Mouse (Mus musculus): ENCODE results near the gene Ppil1. TPM values are rescaled to one million over a fixed set of nuclear protein-coding genes. Genes with fewer than 3 reads are reported as not detected.
"Not testable (repeated sequence)": the region's sequence is repeated elsewhere in the genome, so short reads cannot be mapped to it uniquely, and the experiment has no call there.

Gene Ppil1
- polyA plus RNA-seq, 1 experiment from 2014 or later: 126 TPM

DNA sequence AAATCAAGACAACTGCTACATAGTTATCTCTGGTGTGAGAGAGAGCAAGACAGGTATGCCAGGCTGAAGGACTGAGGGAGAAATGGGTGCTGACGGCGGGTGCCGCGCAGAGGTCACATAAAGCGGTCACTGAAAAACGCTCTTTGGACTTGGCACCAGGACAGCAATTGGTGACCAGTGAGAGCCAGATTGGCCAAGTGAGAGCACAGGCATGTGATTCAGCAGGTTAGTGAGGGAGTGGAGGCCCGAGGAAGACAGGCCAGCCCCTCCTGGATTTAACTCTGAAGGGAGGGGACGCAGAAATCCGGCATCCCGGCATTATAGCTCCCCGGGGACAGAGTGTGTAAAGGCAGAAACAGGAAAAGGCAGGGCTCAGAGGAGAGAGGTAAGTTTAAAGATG is 9.9 kb upstream of the Ppil1 start:
- Histone ChIP-seq H3K27me3 (replicated peaks) (no peaks in the 10 kb centered on the region), H3K4me1 (peaks cover 38% of the 10 kb centered on the region), H3K36me3 (peaks cover 13% of the 10 kb centered on the region), H3K9ac (no peak overlapping the region), H3K27ac (0 out of 2 replicates have a peak overlapping the region, but pooled peaks have one; percentile 17), H3K4me2 (no peak overlapping the region), H3K4me3 (no peak overlapping the region), H3K9me3 (replicated peaks) (no peaks in the 10 kb centered on the region)
- no peak for ATAC-seq
- 77% methylated on average over 11 of the region's 11 CpGs for WGBS (ENCODE audit: insufficient replicate concordance)

DNA sequence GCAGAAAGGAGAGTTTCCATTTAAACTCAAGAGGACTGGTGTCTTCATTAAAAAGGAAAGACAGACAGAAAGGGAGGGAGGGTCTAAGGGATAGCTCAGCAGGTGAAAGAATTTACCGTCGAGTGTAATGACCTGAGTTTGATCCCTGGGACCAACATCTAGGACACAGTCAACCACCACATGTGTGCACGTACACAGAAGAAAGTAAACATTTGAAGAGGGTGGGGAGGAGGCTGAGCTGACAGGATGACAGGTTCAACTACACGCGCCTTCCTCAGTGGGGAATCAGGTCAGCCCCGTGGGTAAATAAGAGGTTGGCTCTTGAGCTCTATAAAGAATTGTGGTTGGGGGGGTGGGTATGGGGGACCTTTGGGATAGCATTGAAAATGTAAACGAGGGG is 9.2 kb upstream of the Ppil1 start:
- Histone ChIP-seq H3K27ac (no peak overlapping the region), H3K9ac (no peak overlapping the region)

DNA sequence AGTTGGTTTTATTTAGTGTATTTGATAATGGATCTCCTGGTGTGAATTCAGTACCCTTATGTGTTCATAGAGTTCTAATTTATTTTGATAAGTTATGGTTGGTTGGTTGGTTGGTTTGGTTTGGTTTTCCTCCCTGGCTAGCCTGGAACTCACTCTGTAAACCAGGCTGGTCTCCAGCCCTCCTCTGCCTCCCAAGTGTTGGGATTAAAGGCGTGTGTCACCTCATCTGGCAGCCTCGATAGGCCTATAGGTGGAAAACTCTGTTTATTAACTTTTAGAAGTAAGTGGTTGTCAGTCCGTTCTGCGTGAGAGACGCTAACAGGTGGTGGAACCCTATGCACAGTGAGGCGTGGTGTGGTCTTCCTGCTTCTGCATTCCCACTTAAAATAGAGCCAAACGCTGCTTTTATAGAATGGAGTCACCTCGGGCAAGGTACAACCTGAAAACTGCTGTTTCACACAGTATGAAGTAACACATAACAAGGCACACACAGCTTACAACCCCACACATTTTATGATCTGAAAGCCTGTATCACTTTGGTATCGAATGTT is 6.2 kb upstream of the Ppil1 start:
- peak overlapping the region; percentile 95 for H3K9ac ChIP-seq
- peak overlapping the region; percentile 85 for H3K4me3 ChIP-seq
- peak overlapping the region; percentile 84 for H3K4me2 ChIP-seq
- ATAC-seq: no peak
- WGBS (ENCODE audit: insufficient replicate concordance): 82% methylated on average over 9 of the region's 9 CpGs
- peak overlapping the region; percentile 97 for H3K27ac ChIP-seq
- H3K27me3 ChIP-seq (replicated peaks): no peaks in the 10 kb centered on the region
- no peaks in the 10 kb centered on the region for H3K9me3 ChIP-seq (replicated peaks)
- no peaks in the 10 kb centered on the region for H3K36me3 ChIP-seq
- H3K4me1 ChIP-seq: peaks cover 44% of the 10 kb centered on the region

More for the DNA sequence above, 9.2 kb upstream of the Ppil1 start:
- H3K36me3 ChIP-seq: peaks cover 6% of the 10 kb centered on the region; the same call in 1 of the 2 replicates
- no peaks in the 10 kb centered on the region for H3K9me3 ChIP-seq (replicated peaks)
- no peak overlapping the region for H3K4me3 ChIP-seq
- no peaks in the 10 kb centered on the region for H3K27me3 ChIP-seq (replicated peaks)
- H3K4me2 ChIP-seq: no peak overlapping the region
- H3K4me1 ChIP-seq: peaks cover 39% of the 10 kb centered on the region
- 67% methylated on average over 7 of the region's 7 CpGs for WGBS (ENCODE audit: insufficient replicate concordance)
- ATAC-seq: no peak

DNA sequence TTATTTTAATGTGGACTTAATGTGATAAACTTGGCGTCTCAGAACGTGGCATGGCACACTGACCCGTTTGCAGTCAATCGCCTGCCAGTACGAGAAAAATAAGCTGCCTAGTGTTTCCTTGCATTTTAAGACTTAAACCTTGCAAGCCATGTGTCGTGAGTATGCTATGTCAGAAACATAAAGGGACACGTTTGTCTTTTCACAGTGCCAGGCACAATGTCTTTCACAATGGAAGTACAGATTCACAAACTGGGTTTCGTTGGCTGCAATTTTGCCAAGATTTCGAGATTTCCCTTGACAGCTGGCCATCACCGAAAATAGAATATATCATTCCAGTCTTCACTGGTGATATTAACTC is 5.3 kb upstream of the Ppil1 start:
- Histone ChIP-seq H3K4me3 (peak overlapping the region; percentile 85), H3K4me2 (peak overlapping the region; percentile 84), H3K9me3 (replicated peaks) (no peaks in the 10 kb centered on the region), H3K4me1 (peaks cover 50% of the 10 kb centered on the region), H3K9ac (peak overlapping the region; percentile 95), H3K27ac (peak overlapping the region; percentile 97), H3K27me3 (replicated peaks) (no peaks in the 10 kb centered on the region), H3K36me3 (no peaks in the 10 kb centered on the region)
- ATAC-seq: no peak
- 13% methylated on average over 10 of the region's 10 CpGs for WGBS (ENCODE audit: insufficient replicate concordance)

DNA sequence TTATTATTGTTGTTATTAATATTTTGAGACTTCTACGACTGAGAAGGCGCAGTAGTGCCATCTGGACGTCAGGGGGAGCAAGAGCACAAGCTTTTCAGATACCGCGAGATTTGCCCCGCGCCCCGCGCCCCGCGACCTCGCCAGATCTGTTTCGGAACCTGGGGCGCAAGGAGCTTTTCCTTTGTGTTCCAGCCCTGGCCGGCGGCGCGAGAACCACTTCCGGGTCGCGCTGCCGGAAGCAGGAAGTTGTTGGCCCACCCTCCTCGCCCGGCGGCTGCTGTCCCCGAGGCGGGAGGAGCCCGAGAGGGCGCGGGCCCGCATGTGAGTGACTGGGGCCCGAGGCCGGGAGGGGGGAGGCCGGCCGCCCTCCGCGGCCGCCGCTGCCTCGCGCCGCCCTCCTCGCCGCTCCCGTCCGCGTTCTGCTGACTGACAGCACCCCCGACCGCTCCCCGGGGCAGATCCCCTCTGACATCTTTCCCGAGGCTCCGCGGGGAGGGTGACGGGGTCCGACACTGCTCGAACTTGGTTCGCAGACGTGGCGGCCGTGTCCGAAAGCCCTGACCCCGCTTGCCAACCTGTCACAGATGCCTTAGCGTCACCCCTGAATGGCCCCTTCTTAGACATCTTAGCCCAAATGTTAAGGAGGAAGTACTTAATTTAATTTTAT is 4.8 kb upstream of the Ppil1 start, which contains the start of gene BC004004:
Gene BC004004 (plus strand): TSS at position 107 of the 667 bp plus-strand sequence.
- Histone ChIP-seq H3K27me3 (replicated peaks) (no peaks in the 10 kb centered on the region), H3K27ac (peak within 1 kb of the TSS; percentile 97), H3K36me3 (no peaks in the 10 kb centered on the region), H3K4me3 (peak within 1 kb of the TSS; percentile 85), H3K9ac (peak within 1 kb of the TSS; percentile 95), H3K4me1 (peaks cover 47% of the 10 kb centered on the region), H3K4me2 (peak within 1 kb of the TSS; percentile 84), H3K9me3 (replicated peaks) (no peaks in the 10 kb centered on the region)
- under 1% methylated on average over 63 of the region's 63 CpGs for WGBS (ENCODE audit: insufficient replicate concordance)
- peak; percentile 91 for ATAC-seq

DNA sequence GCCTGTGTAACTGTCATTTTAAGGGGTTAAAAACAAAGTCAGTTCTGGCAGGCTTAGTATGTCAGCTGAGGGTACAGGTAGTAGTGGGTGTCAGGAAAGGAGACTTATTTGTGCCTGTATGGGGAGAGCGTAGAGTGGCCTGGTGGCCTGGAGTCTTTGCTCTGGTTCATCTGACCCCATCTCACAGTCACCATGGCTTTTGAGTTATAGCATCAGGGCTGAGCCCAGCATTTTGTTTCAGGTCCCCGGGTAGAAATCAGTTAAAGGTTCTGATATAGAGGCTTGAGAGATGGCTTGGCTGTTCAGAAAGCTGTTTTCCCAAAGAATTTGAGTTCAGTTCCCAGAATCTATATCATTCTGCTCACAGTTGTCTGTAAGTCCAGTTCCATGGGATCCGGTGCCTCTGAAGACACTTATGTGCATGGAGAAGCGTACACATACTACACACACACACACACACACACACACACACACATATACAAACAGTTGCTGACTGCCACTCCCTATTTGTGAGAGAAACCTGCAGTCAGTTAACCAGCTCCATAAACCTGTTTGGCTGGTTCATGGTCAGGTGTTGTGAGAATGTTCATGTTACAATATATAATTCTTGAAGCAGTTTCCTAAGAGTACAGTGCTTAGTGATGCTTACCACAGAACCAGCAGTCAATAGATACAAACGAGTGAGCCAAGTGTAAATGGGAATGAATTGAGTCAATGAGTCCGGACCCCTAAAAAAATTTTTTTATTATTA is 4.1 kb upstream of the Ppil1 start:
- Histone ChIP-seq H3K9me3 (replicated peaks) (no peaks in the 10 kb centered on the region), H3K36me3 (no peaks in the 10 kb centered on the region), H3K27me3 (replicated peaks) (no peaks in the 10 kb centered on the region), H3K9ac (peak overlapping the region; percentile 95), H3K4me3 (peak overlapping the region; percentile 85), H3K4me1 (peaks cover 48% of the 10 kb centered on the region), H3K4me2 (peak overlapping the region; percentile 84), H3K27ac (peak overlapping the region; percentile 97)
- peak; percentile 13; the same call in 1 of the 2 replicates for ATAC-seq
- 63% methylated on average over 6 of the region's 6 CpGs for WGBS (ENCODE audit: insufficient replicate concordance)

DNA sequence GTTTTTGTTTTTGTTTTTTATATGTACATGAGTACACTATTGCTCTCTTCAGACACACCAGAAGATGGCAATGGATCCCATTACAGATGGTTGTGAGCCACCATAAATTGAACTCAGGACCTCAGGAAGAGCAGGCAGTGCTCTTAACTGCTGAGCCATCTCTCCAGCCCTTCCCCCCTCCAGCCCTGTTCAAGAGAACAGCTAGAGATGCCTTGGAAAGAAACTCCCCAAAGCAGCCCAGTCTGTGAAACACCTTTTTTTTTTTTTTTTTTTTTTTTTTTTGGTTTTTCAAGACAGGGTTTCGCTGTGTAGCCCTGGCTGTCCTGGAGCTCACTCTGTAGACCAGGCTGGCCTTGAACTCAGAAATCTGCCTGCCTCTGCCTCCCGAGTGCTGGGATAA is 3.1 kb upstream of the Ppil1 start:
- H3K4me1 ChIP-seq: peaks cover 59% of the 10 kb centered on the region
- H3K4me2 ChIP-seq; H3K27ac ChIP-seq; ATAC-seq; H3K4me3 ChIP-seq; H3K27me3 ChIP-seq (replicated peaks); H3K9ac ChIP-seq; H3K9me3 ChIP-seq (replicated peaks); H3K36me3 ChIP-seq: not testable (repeated sequence)
- 89% methylated on average over 2 of the region's 2 CpGs for WGBS (ENCODE audit: insufficient replicate concordance)

DNA sequence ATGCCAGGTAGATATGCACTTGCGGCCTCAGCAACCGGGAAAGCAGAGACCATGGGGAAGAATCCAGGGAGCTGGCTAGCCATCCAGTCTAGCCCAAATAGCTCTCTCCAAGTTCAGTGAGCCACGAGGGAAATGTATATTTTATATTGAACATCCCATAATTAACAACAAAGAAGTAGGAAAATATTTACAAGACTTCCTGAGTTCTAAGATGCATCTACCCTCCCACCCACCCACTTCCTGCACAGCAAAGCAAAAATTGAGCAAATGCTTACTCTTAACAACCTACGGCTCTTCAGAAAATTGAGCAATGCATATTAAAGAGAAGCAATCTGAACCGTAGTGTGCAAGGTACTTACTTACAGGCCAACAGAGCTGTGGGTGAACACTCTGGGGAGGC is 774 bp upstream of the Ppil1 start:
- WGBS (ENCODE audit: insufficient replicate concordance): 67% methylated on average over 5 of the region's 5 CpGs
- no peaks in the 10 kb centered on the region for H3K9me3 ChIP-seq (replicated peaks)
- peaks cover 22% of the 10 kb centered on the region for H3K36me3 ChIP-seq
- peak overlapping the region; percentile 88 for H3K4me3 ChIP-seq
- H3K9ac ChIP-seq: peak overlapping the region; percentile 88
- H3K4me2 ChIP-seq: peak overlapping the region; percentile 80
- H3K27ac ChIP-seq: peak overlapping the region; percentile 96
- ATAC-seq: no peak
- H3K27me3 ChIP-seq (replicated peaks): no peaks in the 10 kb centered on the region
- H3K4me1 ChIP-seq: peaks cover 67% of the 10 kb centered on the region

DNA sequence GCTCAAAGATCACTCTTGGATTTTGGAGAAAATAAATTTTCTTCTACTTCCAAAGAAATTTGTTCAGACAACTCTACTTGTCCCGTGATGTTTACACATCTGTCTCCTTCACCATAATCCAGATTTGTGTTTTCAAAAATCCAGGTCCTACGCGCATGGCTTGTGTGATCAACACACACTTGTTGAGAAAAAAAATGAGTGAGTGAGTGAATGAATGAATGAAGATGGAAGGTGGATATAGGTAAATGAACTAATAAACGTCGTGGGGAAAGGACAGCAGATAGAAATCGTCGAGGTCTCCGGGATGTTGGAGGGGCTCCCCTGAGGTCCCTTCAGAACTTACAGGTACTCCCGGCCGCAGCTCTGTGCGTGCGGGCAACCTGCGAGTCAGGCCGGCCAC is 569 bp downstream of the Ppil1 start:
- WGBS (ENCODE audit: insufficient replicate concordance): under 1% methylated on average over 14 of the region's 14 CpGs

DNA sequence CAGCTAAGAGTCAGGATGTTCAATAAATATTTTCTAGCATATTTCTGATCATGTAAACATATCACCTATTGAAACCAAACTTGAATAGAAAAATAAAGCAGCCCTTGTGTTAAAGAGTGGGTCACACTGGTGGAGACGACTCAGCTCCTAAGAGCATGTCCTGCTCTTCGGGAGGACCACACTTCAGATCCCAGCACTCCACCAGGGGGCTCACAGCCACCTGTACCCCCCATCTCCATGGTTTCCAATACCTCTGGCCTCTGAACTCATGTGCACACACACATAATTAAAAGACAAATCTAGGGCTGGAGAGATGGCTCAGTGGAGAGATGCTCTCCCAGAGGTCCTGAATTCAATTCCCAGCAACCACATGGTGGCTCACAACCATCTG is 1.7 kb downstream of the Ppil1 start:
- ATAC-seq: no peak
- Histone ChIP-seq H3K9ac (peak overlapping the region; percentile 88), H3K27me3 (replicated peaks) (no peaks in the 10 kb centered on the region), H3K27ac (no peak overlapping the region), H3K4me3 (peak overlapping the region; percentile 88), H3K4me2 (peak overlapping the region; percentile 80), H3K36me3 (peaks cover 47% of the 10 kb centered on the region), H3K9me3 (replicated peaks) (no peaks in the 10 kb centered on the region), H3K4me1 (peaks cover 80% of the 10 kb centered on the region)
- 37% methylated on average over 2 of the region's 2 CpGs for WGBS (ENCODE audit: insufficient replicate concordance)

More for the DNA sequence above, 569 bp downstream of the Ppil1 start:
- peak overlapping the region; percentile 96 for H3K27ac ChIP-seq
- no peaks in the 10 kb centered on the region for H3K27me3 ChIP-seq (replicated peaks)
- H3K9me3 ChIP-seq (replicated peaks): no peaks in the 10 kb centered on the region
- H3K4me2 ChIP-seq: peak overlapping the region; percentile 80
- H3K9ac ChIP-seq: peak overlapping the region; percentile 88
- ATAC-seq: peak; percentile 6; the same call in 1 of the 2 replicates
- peaks cover 76% of the 10 kb centered on the region for H3K4me1 ChIP-seq
- peaks cover 35% of the 10 kb centered on the region for H3K36me3 ChIP-seq
- H3K4me3 ChIP-seq: peak overlapping the region; percentile 88

DNA sequence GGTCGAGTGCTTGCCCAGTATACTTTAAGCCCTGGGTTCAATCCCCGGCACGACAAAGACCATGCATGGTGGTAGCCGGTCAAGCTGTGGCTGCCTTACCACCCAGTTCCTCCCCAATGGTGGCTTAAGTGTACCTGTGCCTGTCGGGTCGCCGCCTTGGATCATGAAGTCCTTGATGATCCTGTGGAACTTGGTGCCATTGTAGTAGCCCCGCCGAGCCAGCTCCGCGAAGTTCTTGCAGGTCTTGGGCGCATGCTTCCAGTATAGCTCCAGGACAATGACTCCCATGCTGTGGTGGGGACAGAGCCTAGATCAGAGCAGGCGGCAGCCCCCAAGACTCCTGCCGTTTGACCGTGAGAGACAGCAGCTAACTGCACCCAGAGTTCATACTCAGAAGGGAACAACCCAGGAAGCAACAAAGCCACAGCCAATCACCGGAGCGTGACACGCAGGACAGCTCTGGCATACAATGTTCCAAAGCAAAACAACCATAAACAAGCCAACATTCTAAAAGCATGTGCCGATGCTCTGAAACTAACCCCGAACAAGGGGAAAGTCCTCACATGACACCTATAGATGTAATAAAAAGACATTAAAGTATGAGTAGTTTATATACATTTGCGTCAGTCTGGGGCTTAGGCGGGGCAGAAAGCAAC is 2.3 kb downstream of the Ppil1 start:
- Histone ChIP-seq H3K36me3 (peaks cover 52% of the 10 kb centered on the region), H3K27ac (peak overlapping the region; percentile 43; the same call in 1 of the 2 replicates), H3K4me3 (peak overlapping the region; percentile 88), H3K9ac (peak overlapping the region; percentile 88), H3K4me1 (peaks cover 85% of the 10 kb centered on the region), H3K4me2 (peak overlapping the region; percentile 80), H3K9me3 (replicated peaks) (no peaks in the 10 kb centered on the region), H3K27me3 (replicated peaks) (no peaks in the 10 kb centered on the region)
- ATAC-seq: no peak
- 78% methylated on average over 22 of the region's 22 CpGs for WGBS (ENCODE audit: insufficient replicate concordance)

All from liver, embryonic 12.5 days (tissue).